Mouse (Mus musculus): ENCODE data around the gene Cdkl2.

The Cdkl2 gene

DNA sequence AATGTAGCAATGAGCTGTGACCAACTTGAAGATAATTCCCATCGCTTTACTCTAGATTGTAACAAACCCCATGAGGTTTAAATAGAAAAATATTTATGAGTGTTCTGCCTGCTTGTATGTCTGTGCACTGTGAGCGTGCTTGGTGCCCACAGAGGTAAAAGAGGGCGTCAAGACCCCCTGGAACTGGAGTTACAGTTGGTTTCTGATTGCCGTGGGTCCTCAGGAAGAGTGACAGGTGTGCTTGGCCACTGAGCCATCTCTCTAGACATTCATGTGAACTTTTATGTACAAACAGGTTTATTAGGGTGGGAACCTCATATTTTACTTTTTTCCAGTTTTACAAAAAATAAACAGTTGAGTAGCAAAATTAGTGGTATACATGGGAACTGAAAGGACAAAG is at the start of gene Cdkl2:
TSS of gene Cdkl2 (minus strand) at position 101 of the 400 bp plus-strand sequence.
- Histone ChIP-seq H3K36me3 (ENCODE audit: control insufficient read depth, insufficient read depth, low read length, poor library complexity, severe bottlenecking) (no peaks in the 10 kb centered on the region), H3K27me3 (ENCODE audit: control insufficient read depth, insufficient read depth, low read length, poor library complexity, severe bottlenecking) (no peaks in the 10 kb centered on the region)
- DNase-seq (ENCODE audit: low read depth, low spot score) = no peak

DNA sequence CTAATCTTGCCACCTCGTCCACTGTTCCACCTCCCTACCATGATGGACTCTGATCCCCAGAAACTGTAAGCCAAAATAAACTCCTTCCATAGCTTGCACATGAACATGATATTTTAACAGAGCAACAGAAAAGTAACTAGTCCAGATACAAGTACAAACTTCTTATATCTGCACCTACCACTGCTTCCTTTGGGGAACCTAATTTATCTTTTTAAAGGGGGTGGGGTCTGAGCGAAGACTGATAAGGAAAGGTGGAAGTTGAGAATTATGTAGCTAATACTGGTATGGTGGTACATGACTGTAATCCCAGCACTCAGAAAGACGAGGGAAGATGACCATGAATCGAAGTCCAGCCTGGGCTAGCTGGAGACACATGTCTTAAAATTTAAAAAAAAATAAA is 43.8 kb upstream of the Cdkl2 start:
- Histone ChIP-seq H3K27me3 (ENCODE audit: control insufficient read depth, insufficient read depth, low read length, poor library complexity, severe bottlenecking) (no peaks in the 10 kb centered on the region), H3K36me3 (ENCODE audit: control insufficient read depth, insufficient read depth, low read length, poor library complexity, severe bottlenecking) (no peaks in the 10 kb centered on the region)
- DNase-seq (ENCODE audit: low read depth, low spot score) = no peak

- no peak for DNase-seq (ENCODE audit: low read depth, low spot score)
- Histone ChIP-seq H3K27me3 (ENCODE audit: control insufficient read depth, insufficient read depth, low read length, poor library complexity, severe bottlenecking) (no peaks in the 10 kb centered on the region), H3K36me3 (ENCODE audit: control insufficient read depth, insufficient read depth, low read length, poor library complexity, severe bottlenecking) (no peaks in the 10 kb centered on the region)
Observed at GRCm38 (mm10) chr5:92085821-92086550, 42.3 kb upstream of the Cdkl2 start.

- no peaks in the 10 kb centered on the region for H3K36me3 ChIP-seq (ENCODE audit: control insufficient read depth, insufficient read depth, low read length, poor library complexity, severe bottlenecking)
- DNase-seq (ENCODE audit: low read depth, low spot score) = no peak
- H3K27me3 ChIP-seq (ENCODE audit: control insufficient read depth, insufficient read depth, low read length, poor library complexity, severe bottlenecking) = no peaks in the 10 kb centered on the region
Observed at GRCm38 (mm10) chr5:92085246-92085645, 41.6 kb upstream of the Cdkl2 start.

GRCm38 (mm10) chr5:92083417-92084038 is 39.8 kb upstream of the Cdkl2 start, which contains the start of gene G3bp2:
TSS of gene G3bp2 (minus strand) at chr5:92083719.
- Histone ChIP-seq H3K36me3 (ENCODE audit: control insufficient read depth, insufficient read depth, low read length, poor library complexity, severe bottlenecking) (no peaks in the 10 kb centered on the region), H3K27me3 (ENCODE audit: control insufficient read depth, insufficient read depth, low read length, poor library complexity, severe bottlenecking) (no peaks in the 10 kb centered on the region)
- peak; percentile 99 for DNase-seq (ENCODE audit: low read depth, low spot score)

- no peaks in the 10 kb centered on the region for H3K36me3 ChIP-seq (ENCODE audit: control insufficient read depth, insufficient read depth, low read length, poor library complexity, severe bottlenecking)
- peak; percentile 70 for DNase-seq (ENCODE audit: low read depth, low spot score)
- no peaks in the 10 kb centered on the region for H3K27me3 ChIP-seq (ENCODE audit: control insufficient read depth, insufficient read depth, low read length, poor library complexity, severe bottlenecking)
Observed at GRCm38 (mm10) chr5:92082821-92083401, 39.2 kb upstream of the Cdkl2 start.

- DNase-seq (ENCODE audit: low read depth, low spot score) = no peak
- no peaks in the 10 kb centered on the region for H3K27me3 ChIP-seq (ENCODE audit: control insufficient read depth, insufficient read depth, low read length, poor library complexity, severe bottlenecking)
- no peaks in the 10 kb centered on the region for H3K36me3 ChIP-seq (ENCODE audit: control insufficient read depth, insufficient read depth, low read length, poor library complexity, severe bottlenecking)
Observed at GRCm38 (mm10) chr5:92081326-92081725, 37.6 kb upstream of the Cdkl2 start.

DNA sequence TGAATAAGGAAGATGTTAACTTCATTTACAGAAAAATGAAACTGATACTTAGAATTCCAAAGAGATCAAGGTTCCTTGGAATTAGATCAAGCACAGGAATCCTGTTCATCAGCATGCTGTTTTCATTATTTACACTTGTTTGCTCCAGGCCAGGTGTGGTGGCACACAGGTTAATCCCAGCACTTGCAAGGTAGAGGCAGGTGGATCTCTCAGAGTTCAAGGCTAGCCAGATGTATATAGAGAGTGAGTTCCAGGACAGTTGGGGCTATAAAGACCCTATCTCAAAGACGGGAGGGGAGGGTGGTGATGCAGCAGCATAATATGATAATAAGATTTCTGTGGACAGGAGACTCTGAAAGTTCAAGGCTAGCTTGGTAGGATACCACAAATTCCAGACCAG is 36.7 kb upstream of the Cdkl2 start:
- no peak for DNase-seq (ENCODE audit: low read depth, low spot score)
- H3K36me3 ChIP-seq (ENCODE audit: control insufficient read depth, insufficient read depth, low read length, poor library complexity, severe bottlenecking) = no peaks in the 10 kb centered on the region
- no peaks in the 10 kb centered on the region for H3K27me3 ChIP-seq (ENCODE audit: control insufficient read depth, insufficient read depth, low read length, poor library complexity, severe bottlenecking)

DNA sequence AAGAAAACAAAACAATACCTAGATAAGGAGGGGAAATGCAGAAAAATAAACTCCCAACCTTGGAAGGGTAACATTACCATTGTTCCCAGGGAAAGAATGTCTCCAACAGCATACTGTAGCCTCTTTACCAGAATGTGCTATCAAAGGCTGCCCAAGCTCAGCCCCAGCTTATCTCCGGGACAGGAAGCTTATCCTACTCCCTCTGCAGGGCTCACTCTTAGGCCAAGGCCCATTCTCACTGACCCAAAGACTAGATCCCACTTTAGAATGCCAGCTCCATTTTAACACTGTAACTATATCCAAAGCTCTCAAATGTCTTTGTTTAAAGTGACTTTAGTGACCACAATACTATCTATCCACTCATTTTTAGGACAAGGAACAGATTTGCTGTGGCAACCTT is 35.6 kb upstream of the Cdkl2 start:
- H3K36me3 ChIP-seq (ENCODE audit: control insufficient read depth, insufficient read depth, low read length, poor library complexity, severe bottlenecking) = no peaks in the 10 kb centered on the region
- no peak for DNase-seq (ENCODE audit: low read depth, low spot score)
- H3K27me3 ChIP-seq (ENCODE audit: control insufficient read depth, insufficient read depth, low read length, poor library complexity, severe bottlenecking) = no peaks in the 10 kb centered on the region

- no peak for DNase-seq (ENCODE audit: low read depth, low spot score)
- H3K36me3 ChIP-seq (ENCODE audit: control insufficient read depth, insufficient read depth, low read length, poor library complexity, severe bottlenecking) = no peaks in the 10 kb centered on the region
- H3K27me3 ChIP-seq (ENCODE audit: control insufficient read depth, insufficient read depth, low read length, poor library complexity, severe bottlenecking) = no peaks in the 10 kb centered on the region
Observed at GRCm38 (mm10) chr5:92078751-92079150, 35.1 kb upstream of the Cdkl2 start.

DNA sequence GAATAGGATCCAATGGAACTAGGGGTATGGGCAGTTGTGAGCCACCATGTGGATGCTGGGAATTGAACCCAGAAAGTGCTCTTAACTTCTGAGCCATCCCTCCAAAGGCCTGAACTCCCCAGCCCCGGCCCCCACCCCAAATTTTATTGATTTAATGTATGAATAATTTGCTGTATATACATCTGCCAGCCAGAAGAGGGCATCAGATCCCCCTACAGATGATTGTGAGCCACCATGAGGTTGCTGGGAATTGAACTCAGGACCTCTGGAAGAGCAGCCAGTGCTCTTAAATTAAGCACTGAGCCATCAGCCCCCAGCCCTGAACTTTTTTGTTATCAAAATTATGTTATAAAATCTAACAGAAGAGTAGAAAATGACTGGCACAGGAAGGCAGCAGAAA is 32.6 kb upstream of the Cdkl2 start:
- Histone ChIP-seq H3K36me3 (ENCODE audit: control insufficient read depth, insufficient read depth, low read length, poor library complexity, severe bottlenecking) (no peaks in the 10 kb centered on the region), H3K27me3 (ENCODE audit: control insufficient read depth, insufficient read depth, low read length, poor library complexity, severe bottlenecking) (no peaks in the 10 kb centered on the region)
- DNase-seq (ENCODE audit: low read depth, low spot score) = peak; percentile 41

- DNase-seq (ENCODE audit: low read depth, low spot score) = no peak
- Histone ChIP-seq H3K27me3 (ENCODE audit: control insufficient read depth, insufficient read depth, low read length, poor library complexity, severe bottlenecking) (no peaks in the 10 kb centered on the region), H3K36me3 (ENCODE audit: control insufficient read depth, insufficient read depth, low read length, poor library complexity, severe bottlenecking) (no peaks in the 10 kb centered on the region; the same call in 1 of the 2 replicates)
Observed at GRCm38 (mm10) chr5:92074061-92074460, 30.4 kb upstream of the Cdkl2 start.

GRCm38 (mm10) chr5:92063192-92063591 is 19.5 kb upstream of the Cdkl2 start:
- Histone ChIP-seq H3K27me3 (ENCODE audit: control insufficient read depth, insufficient read depth, low read length, poor library complexity, severe bottlenecking) (no peaks in the 10 kb centered on the region; the same call in 1 of the 2 replicates), H3K36me3 (ENCODE audit: control insufficient read depth, insufficient read depth, low read length, poor library complexity, severe bottlenecking) (peaks cover 9% of the 10 kb centered on the region; the same call in 1 of the 2 replicates)
- no peak for DNase-seq (ENCODE audit: low read depth, low spot score)

- Histone ChIP-seq H3K27me3 (ENCODE audit: control insufficient read depth, insufficient read depth, low read length, poor library complexity, severe bottlenecking) (no peaks in the 10 kb centered on the region), H3K36me3 (ENCODE audit: control insufficient read depth, insufficient read depth, low read length, poor library complexity, severe bottlenecking) (peaks cover 19% of the 10 kb centered on the region)
- DNase-seq (ENCODE audit: low read depth, low spot score) = no peak
Observed at GRCm38 (mm10) chr5:92052866-92053265, 9.2 kb upstream of the Cdkl2 start.

- Histone ChIP-seq H3K36me3 (ENCODE audit: control insufficient read depth, insufficient read depth, low read length, poor library complexity, severe bottlenecking) (peaks cover 9% of the 10 kb centered on the region), H3K27me3 (ENCODE audit: control insufficient read depth, insufficient read depth, low read length, poor library complexity, severe bottlenecking) (no peaks in the 10 kb centered on the region)
- DNase-seq (ENCODE audit: low read depth, low spot score) = no peak
Observed at GRCm38 (mm10) chr5:92050419-92050818, 6.7 kb upstream of the Cdkl2 start.

Data from splenic B cell, adult 2 months (primary cell).